Mouse (Mus musculus): Measurements from ENCODE around the gene H2-DMb2. TPM values are rescaled to one million over a fixed set of nuclear protein-coding genes. Genes with fewer than 3 reads are reported as not detected.

Gene H2-DMb2
- total RNA-seq (2021): 1 to 10 TPM; 2.1 to 2.3 TPM
- polyA plus RNA-seq (2012; rRNA removed): 2.3 and 7.6 TPM in 2 replicates
- long read RNA-seq, partial matches to known transcripts: 0 of 2 reads
- long read RNA-seq, other reads (novel, unspliced or antisense): 0 of 2 reads

DNA sequence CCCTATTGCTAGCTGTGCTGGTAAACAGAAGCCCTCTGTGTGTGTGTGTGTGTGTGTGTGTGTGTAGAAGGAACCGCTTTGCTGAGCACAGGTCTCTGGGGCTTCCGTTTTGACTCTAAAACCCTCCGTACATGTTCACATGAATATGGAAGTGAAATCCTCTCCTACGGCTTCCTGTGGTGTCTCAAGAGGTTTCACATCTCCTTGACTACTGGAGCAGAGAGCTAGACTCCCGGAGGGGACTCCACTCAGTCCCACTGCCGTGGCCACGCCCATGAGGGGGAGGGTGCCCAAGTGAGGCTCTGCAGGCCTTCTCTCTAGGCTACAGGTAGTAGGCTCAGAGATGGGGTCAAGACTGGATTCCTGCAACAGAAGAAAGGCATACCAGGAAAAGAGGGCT is at the start of gene H2-DMb2:
H2-DMb2 (plus strand) TSS at position 275 of the 400 bp plus-strand sequence.
- H3K27me3 ChIP-seq (ENCODE audit: control insufficient read depth, insufficient read depth, low read length): peaks cover 2% of the 10 kb centered on the region
- H3K79me2 ChIP-seq (replicated peaks; ENCODE audit: control insufficient read depth, insufficient read depth, low read length): no peaks in the 10 kb centered on the region
- no peak within 1 kb of the TSS for H3K4me3 ChIP-seq
- TF ChIP-seq CTCF (IDR thresholded peaks at IDR 0.05) (no peak), EP300 (IDR thresholded peaks at IDR 0.05; ENCODE audit: insufficient read depth, low read depth, low read length) (no peak)
- intact Hi-C loops (cut with DNase I): no loop called here
- peak within 1 kb of the TSS; percentile 36 for H3K27ac ChIP-seq
- no peaks in the 10 kb centered on the region for H3K36me3 ChIP-seq (ENCODE audit: control insufficient read depth, insufficient read depth, low read length)
- no peak within 1 kb of the TSS for H3K9ac ChIP-seq (ENCODE audit: low read depth, low read length)
- WGBS: 22% methylated on average over 7 of the region's 7 CpGs
- H3K4me1 ChIP-seq (ENCODE audit: control insufficient read depth, insufficient read depth, low read length): peaks cover 4% of the 10 kb centered on the region; the same call in 1 of the 2 replicates
- peak; percentile 65 to 86 for DNase-seq

GRCm38 (mm10) chr17:34094283-34095035 is 48.6 kb upstream of the H2-DMb2 start:
- no peak overlapping the region for H3K9ac ChIP-seq (ENCODE audit: low read depth, low read length)
- DNase-seq: no peak
- no peaks in the 10 kb centered on the region for H3K4me1 ChIP-seq (ENCODE audit: control insufficient read depth, insufficient read depth, low read length)
- H3K79me2 ChIP-seq (replicated peaks; ENCODE audit: control insufficient read depth, insufficient read depth, low read length): no peaks in the 10 kb centered on the region
- H3K36me3 ChIP-seq (ENCODE audit: control insufficient read depth, insufficient read depth, low read length): no peaks in the 10 kb centered on the region
- intact Hi-C loops (cut with DNase I): loop anchor here (10.0 kb wide), 1 partner anchor 250 kb away; no protein-coding TSS in a partner anchor
- 83% methylated on average over 27 of the region's 27 CpGs for WGBS
- TF ChIP-seq EP300 (IDR thresholded peaks at IDR 0.05; ENCODE audit: insufficient read depth, low read depth, low read length): no peak
- TF ChIP-seq POLR2A (IDR thresholded peaks at IDR 0.05; ENCODE audit: insufficient read depth, low read depth, low read length): no peak
- TF ChIP-seq CTCF (IDR thresholded peaks at IDR 0.05): no peak
- peaks cover 2% of the 10 kb centered on the region; the same call in 1 of the 2 replicates for H3K27me3 ChIP-seq (ENCODE audit: control insufficient read depth, insufficient read depth, low read length)
- H3K4me3 ChIP-seq: no peak overlapping the region
- no peak overlapping the region for H3K27ac ChIP-seq

- Histone ChIP-seq H3K4me3 (no peak overlapping the region), H3K27ac (no peak overlapping the region), H3K79me2 (replicated peaks; ENCODE audit: control insufficient read depth, insufficient read depth, low read length) (no peaks in the 10 kb centered on the region), H3K27me3 (ENCODE audit: control insufficient read depth, insufficient read depth, low read length) (peaks cover 2% of the 10 kb centered on the region; the same call in 1 of the 2 replicates), H3K9ac (ENCODE audit: low read depth, low read length) (no peak overlapping the region), H3K36me3 (ENCODE audit: control insufficient read depth, insufficient read depth, low read length) (no peaks in the 10 kb centered on the region), H3K4me1 (ENCODE audit: control insufficient read depth, insufficient read depth, low read length) (peaks cover under 1% of the 10 kb centered on the region; the same call in 1 of the 2 replicates)
- WGBS: 45% methylated on average over 3 of the region's 3 CpGs
- no peak for DNase-seq
- intact Hi-C loops (cut with DNase I): loop anchor here (10.0 kb wide), 1 partner anchor 248 kb away; no protein-coding TSS in a partner anchor
- no peak for TF ChIP-seq POLR2A (IDR thresholded peaks at IDR 0.05; ENCODE audit: insufficient read depth, low read depth, low read length)
- TF ChIP-seq CTCF (IDR thresholded peaks at IDR 0.05): no peak
- no peak for TF ChIP-seq EP300 (IDR thresholded peaks at IDR 0.05; ENCODE audit: insufficient read depth, low read depth, low read length)
Measured at GRCm38 (mm10) chr17:34096497-34097010, 46.6 kb upstream of the H2-DMb2 start.

GRCm38 (mm10) chr17:34097272-34097671 is 45.8 kb upstream of the H2-DMb2 start:
- no peaks in the 10 kb centered on the region for H3K36me3 ChIP-seq (ENCODE audit: control insufficient read depth, insufficient read depth, low read length)
- intact Hi-C loops (cut with DNase I): loop anchor here (10.0 kb wide), 1 partner anchor 248 kb away; no protein-coding TSS in a partner anchor
- no peaks in the 10 kb centered on the region for H3K27me3 ChIP-seq (ENCODE audit: control insufficient read depth, insufficient read depth, low read length)
- WGBS: 67% methylated on average over 5 of the region's 5 CpGs
- H3K4me1 ChIP-seq (ENCODE audit: control insufficient read depth, insufficient read depth, low read length): peaks cover 3% of the 10 kb centered on the region; the same call in 1 of the 2 replicates
- H3K9ac ChIP-seq (ENCODE audit: low read depth, low read length): no peak overlapping the region
- no peak overlapping the region for H3K4me3 ChIP-seq
- no peak for TF ChIP-seq CTCF (IDR thresholded peaks at IDR 0.05)
- TF ChIP-seq POLR2A (IDR thresholded peaks at IDR 0.05; ENCODE audit: insufficient read depth, low read depth, low read length): no peak
- no peak for TF ChIP-seq EP300 (IDR thresholded peaks at IDR 0.05; ENCODE audit: insufficient read depth, low read depth, low read length)
- H3K27ac ChIP-seq: no peak overlapping the region
- no peak for DNase-seq
- no peaks in the 10 kb centered on the region for H3K79me2 ChIP-seq (replicated peaks; ENCODE audit: control insufficient read depth, insufficient read depth, low read length)

DNA sequence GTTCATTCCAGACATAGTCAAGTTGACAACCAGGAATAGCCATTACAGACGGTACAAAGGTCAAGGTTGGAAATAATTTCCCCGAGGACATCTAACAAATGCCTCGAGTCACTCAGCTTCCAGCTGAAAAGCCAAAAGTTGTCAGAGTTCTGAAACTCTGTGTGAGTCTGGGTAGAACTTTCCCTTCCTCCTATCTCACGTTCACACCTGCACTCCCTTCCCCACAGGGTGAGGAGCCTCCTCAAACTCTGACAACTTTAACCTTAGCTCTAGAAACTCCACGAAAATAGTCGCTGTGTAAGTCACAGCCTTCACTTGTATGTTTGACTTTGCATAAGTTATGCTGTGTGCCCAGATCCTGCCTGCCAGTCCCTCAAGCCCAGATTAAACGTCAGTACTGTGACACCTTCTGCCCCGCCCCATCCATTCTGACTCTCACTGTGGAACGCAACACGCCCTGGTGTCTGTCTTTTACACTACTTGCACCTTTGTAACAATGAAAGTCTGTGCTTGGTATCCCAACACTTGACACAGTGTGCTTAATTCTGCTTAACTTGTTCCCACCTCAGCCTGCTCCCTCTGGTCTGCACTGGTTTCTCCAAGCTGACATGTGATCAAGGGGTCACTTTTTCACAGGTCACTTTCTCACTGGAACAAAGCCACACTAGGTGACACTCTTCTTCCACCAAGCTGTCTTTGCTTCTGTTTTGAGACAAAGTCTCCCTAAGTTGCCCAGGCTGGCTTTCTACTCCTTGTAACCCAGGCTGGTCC is 44.2 kb upstream of the H2-DMb2 start:
- H3K79me2 ChIP-seq (replicated peaks; ENCODE audit: control insufficient read depth, insufficient read depth, low read length): no peaks in the 10 kb centered on the region
- intact Hi-C loops (cut with DNase I): loop anchor here (10.0 kb wide), 1 partner anchor 246 kb away; no protein-coding TSS in a partner anchor
- WGBS: 35% methylated on average over 10 of the region's 10 CpGs
- no peak overlapping the region for H3K27ac ChIP-seq
- H3K36me3 ChIP-seq (ENCODE audit: control insufficient read depth, insufficient read depth, low read length): no peaks in the 10 kb centered on the region
- no peaks in the 10 kb centered on the region for H3K27me3 ChIP-seq (ENCODE audit: control insufficient read depth, insufficient read depth, low read length)
- H3K4me1 ChIP-seq (ENCODE audit: control insufficient read depth, insufficient read depth, low read length): peaks cover 3% of the 10 kb centered on the region; the same call in 1 of the 2 replicates
- H3K9ac ChIP-seq (ENCODE audit: low read depth, low read length): no peak overlapping the region
- TF ChIP-seq POLR2A (IDR thresholded peaks at IDR 0.05; ENCODE audit: insufficient read depth, low read depth, low read length): no peak
- TF ChIP-seq EP300 (IDR thresholded peaks at IDR 0.05; ENCODE audit: insufficient read depth, low read depth, low read length): no peak
- no peak for TF ChIP-seq CTCF (IDR thresholded peaks at IDR 0.05)
- no peak overlapping the region for H3K4me3 ChIP-seq
- no peak for DNase-seq
